Mouse (Mus musculus) liver, adult 2 months (tissue): Measurements from ENCODE around the gene Mycl. TPM values are rescaled to one million over a fixed set of nuclear protein-coding genes. Genes with fewer than 3 reads are reported as not detected.
"Not testable (repeated sequence)": the region's sequence is repeated elsewhere in the genome, so short reads cannot be mapped to it uniquely, and the experiment has no call there.

Experiments
- DNase-seq: peaks from one replicate; pipeline ENCODE4 v3.0.0-alpha.2; 2011; ENCODE audit warnings: low read depth, low spot score; ENCODE audit errors: extremely low read depth
- H3K27ac ChIP-seq: fragments of 200-500 bp; replicated peaks from 2 replicates; pipeline ENCODE4 v1.5.1; 2012; ENCODE audit warnings: low read depth, mild to moderate bottlenecking, control low read depth, inconsistent platforms, low read length; ENCODE audit not compliant: insufficient read depth
- H3K27me3 ChIP-seq: fragments of 200-500 bp; 2 replicates; pipeline ENCODE4 v1.6.1; 2012; ENCODE audit warnings: mild to moderate bottlenecking, moderate library complexity, low read length, inconsistent platforms; ENCODE audit not compliant: control insufficient read depth, insufficient read depth
- H3K36me3 ChIP-seq: fragments of 200-500 bp; 2 replicates; pipeline ENCODE4 v1.6.1; 2012; ENCODE audit warnings: low read length, inconsistent platforms; ENCODE audit not compliant: control insufficient read depth, insufficient read depth
- H3K4me1 ChIP-seq: fragments of 200-500 bp; 2 replicates; pipeline ENCODE4 v1.6.1; 2011; ENCODE audit warnings: low read length; ENCODE audit not compliant: control insufficient read depth, insufficient read depth
- H3K4me3 ChIP-seq: fragments of 200-500 bp; 2 replicates; pipeline ENCODE4 v1.5.1; 2011; ENCODE audit warnings: low read depth, mild to moderate bottlenecking, control low read depth, low read length, moderate library complexity; ENCODE audit not compliant: insufficient read depth
- H3K79me2 ChIP-seq: fragments of 200-500 bp; 2 replicates; pipeline ENCODE4 v1.6.1; 2012; ENCODE audit warnings: inconsistent platforms, mild to moderate bottlenecking, low read length, moderate library complexity; ENCODE audit not compliant: control insufficient read depth, insufficient read depth
- H3K9ac ChIP-seq: fragments of 200-500 bp; 2 replicates; pipeline ENCODE4 v1.6.1; 2012; ENCODE audit warnings: low read depth, mild to moderate bottlenecking, control low read depth, inconsistent platforms, low read length
- CTCF ChIP-seq: fragments of 200-500 bp; IDR thresholded peaks from 2 replicates; pipeline ENCODE4 v1.5.1; 2011; ENCODE audit warnings: low read depth, low read length, control low read depth
- POLR2A ChIP-seq: fragments of 200-500 bp; IDR thresholded peaks from 2 replicates; pipeline ENCODE4 v1.6.1; 2011; ENCODE audit warnings: low read length, control low read depth; ENCODE audit not compliant: insufficient read depth; ENCODE audit errors: extremely low read depth
- WGBS: fragments of 180-500 bp; shearing (Covaris S2); methylation state at CpG from one replicate; pipeline ENCODE4 v1.1.7; 2018; 5-methylcytosine and 5-hydroxymethylcytosine counted together
- polyA plus RNA-seq: library from polyadenylated mRNA; depleted of rRNA; stranded (reverse); fragments of >200 nt; gene quantifications from 2 replicates; pipeline ENCODE4 v1.2.3, GENCODE M21; 2012
- total RNA-seq: library from RNA; depleted of rRNA; stranded (reverse); fragments of >200 nt; gene quantifications from 2 replicates; pipeline ENCODE4 v1.2.3, GENCODE M21; 2014

Gene Mycl
- total and polyA plus RNA-seq, 2 experiments = 3.3 to 7.0 TPM

DNA sequence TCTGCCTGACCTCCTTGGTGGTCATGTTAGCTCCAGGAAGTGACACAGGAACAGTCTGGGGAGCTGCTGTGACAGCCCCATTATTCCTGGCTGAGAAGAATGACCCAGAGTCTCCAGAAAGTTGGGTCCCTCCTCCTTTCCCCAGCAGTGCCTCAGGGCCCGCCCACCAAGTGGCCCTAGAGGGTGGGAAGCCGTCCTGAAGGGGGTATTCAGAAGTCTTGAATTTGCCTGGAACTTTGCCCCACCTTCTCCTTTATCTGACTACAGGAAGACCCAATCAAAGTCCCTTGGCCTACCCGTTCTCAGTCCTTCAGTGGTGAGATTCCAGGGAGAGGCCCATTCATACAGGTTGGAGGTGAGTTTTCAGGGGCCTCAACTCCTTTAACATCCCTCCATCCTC lies 13.5 kb upstream of the Mycl start:
- H3K27me3 ChIP-seq = peaks cover 9% of the 10 kb centered on the region; the same call in 1 of the 2 replicates

DNA sequence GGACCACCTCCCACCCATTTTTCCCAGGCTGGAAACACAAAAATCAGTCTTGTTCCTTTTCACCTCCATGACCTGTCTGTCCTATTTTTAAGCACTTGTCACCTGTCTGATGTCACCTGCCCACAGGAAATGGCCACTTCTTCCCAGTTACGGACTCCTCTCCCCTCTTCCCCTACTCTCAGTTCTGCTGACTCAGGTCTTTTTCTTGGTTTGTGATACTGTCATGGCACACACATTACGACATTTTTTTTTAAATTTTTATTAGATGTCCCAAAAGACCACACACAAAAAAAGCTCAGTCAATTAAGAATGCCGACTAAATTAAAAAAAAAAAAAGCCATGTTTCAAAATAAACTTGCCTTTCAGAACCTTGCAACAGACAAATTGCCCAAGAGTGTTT lies 12.9 kb upstream of the Mycl start:
- H3K27ac ChIP-seq = no peak overlapping the region
- H3K4me3 ChIP-seq = no peak overlapping the region
- no peak for DNase-seq
- H3K9ac ChIP-seq = no peak overlapping the region
- no peaks in the 10 kb centered on the region for H3K36me3 ChIP-seq
- peaks cover 9% of the 10 kb centered on the region; the same call in 1 of the 2 replicates for H3K27me3 ChIP-seq
- H3K4me1 ChIP-seq = peaks cover 19% of the 10 kb centered on the region
- no peak for TF ChIP-seq CTCF
- no peak for TF ChIP-seq POLR2A
- H3K79me2 ChIP-seq = no peaks in the 10 kb centered on the region
- 52% methylated on average over 3 of the region's 3 CpGs for WGBS

More for the DNA sequence above, 13.5 kb upstream of the Mycl start:
- no peak overlapping the region for H3K27ac ChIP-seq
- no peak overlapping the region for H3K4me3 ChIP-seq
- peaks cover 25% of the 10 kb centered on the region for H3K4me1 ChIP-seq
- no peak overlapping the region for H3K9ac ChIP-seq
- H3K79me2 ChIP-seq = no peaks in the 10 kb centered on the region
- WGBS = 87% methylated on average over 3 of the region's 3 CpGs
- DNase-seq = no peak
- no peak for TF ChIP-seq CTCF
- no peak for TF ChIP-seq POLR2A
- no peaks in the 10 kb centered on the region for H3K36me3 ChIP-seq

- Histone ChIP-seq H3K4me1 (peaks cover 11% of the 10 kb centered on the region), H3K27ac (no peak overlapping the region), H3K4me3 (no peak overlapping the region), H3K79me2 (no peaks in the 10 kb centered on the region), H3K27me3 (peaks cover 9% of the 10 kb centered on the region; the same call in 1 of the 2 replicates), H3K9ac (no peak overlapping the region), H3K36me3 (no peaks in the 10 kb centered on the region)
- no peak for DNase-seq
- 36% methylated on average over 17 of the region's 17 CpGs for WGBS
- TF ChIP-seq POLR2A = no peak
- no peak for TF ChIP-seq CTCF
Observed at GRCm38 (mm10) chr4:122983486-122984261, 11.8 kb upstream of the Mycl start.

- peaks cover 6% of the 10 kb centered on the region for H3K4me1 ChIP-seq
- no peaks in the 10 kb centered on the region for H3K79me2 ChIP-seq
- H3K27me3 ChIP-seq = peaks cover 9% of the 10 kb centered on the region; the same call in 1 of the 2 replicates
- WGBS = 21% methylated on average over 8 of the region's 8 CpGs
- H3K27ac ChIP-seq = no peak overlapping the region
- H3K4me3 ChIP-seq = no peak overlapping the region
- TF ChIP-seq CTCF (peak; percentile 72), POLR2A (no peak)
- peak; percentile 74 for DNase-seq
- H3K9ac ChIP-seq = no peak overlapping the region
- no peaks in the 10 kb centered on the region for H3K36me3 ChIP-seq
Observed at GRCm38 (mm10) chr4:122985110-122985509, 10.3 kb upstream of the Mycl start.

DNA sequence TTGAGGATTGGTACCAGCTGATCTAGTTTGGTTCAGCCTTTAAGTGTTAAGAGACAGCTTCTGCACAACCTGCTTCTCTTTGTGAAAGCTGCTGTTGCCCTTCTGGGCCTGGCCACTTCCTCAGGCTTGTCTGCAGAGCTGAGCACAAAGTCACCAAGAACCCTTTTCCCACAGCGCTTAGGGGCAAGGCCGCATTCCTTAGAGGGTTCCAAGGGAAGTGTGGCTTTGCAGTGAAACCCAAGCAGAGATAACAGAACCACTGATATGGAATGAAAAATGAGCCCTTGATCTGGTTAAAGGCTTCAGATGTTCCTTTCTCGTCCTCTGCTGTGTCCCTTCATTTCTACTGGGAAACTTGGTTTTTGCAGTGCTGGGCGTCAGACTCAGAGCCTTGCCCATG lies 8.0 kb upstream of the Mycl start:
- Histone ChIP-seq H3K27me3 (peaks cover 9% of the 10 kb centered on the region; the same call in 1 of the 2 replicates), H3K4me3 (no peak overlapping the region), H3K4me1 (no peaks in the 10 kb centered on the region), H3K9ac (no peak overlapping the region), H3K79me2 (no peaks in the 10 kb centered on the region), H3K27ac (no peak overlapping the region), H3K36me3 (no peaks in the 10 kb centered on the region)
- no peak for DNase-seq
- 62% methylated on average over 4 of the region's 4 CpGs for WGBS
- TF ChIP-seq CTCF (no peak), POLR2A (no peak)

DNA sequence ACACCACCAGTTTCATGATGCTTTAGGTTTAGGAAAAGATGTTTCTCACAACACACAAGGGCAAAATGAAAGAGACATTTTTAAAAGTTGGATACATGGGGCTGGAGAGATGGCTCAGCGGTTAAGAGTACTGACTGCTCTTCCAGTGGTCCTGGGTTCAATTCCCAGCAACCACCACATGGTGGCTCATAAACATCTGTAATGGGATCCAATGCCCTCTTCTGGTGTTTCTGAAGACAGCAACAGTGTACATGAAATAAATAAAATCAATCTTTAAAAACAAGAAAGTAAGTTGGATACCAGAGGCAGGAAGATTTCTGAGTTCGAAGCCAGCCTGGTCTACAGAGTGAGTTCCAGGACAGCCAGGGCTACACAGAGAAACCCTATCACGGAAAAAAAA lies 7.4 kb upstream of the Mycl start:
- not testable (repeated sequence) for H3K27me3 ChIP-seq, H3K9ac ChIP-seq, H3K4me1 ChIP-seq, DNase-seq, H3K36me3 ChIP-seq, H3K27ac ChIP-seq, H3K79me2 ChIP-seq, H3K4me3 ChIP-seq
- WGBS = 67% methylated on average over 3 of the region's 3 CpGs
